Mouse (Mus musculus) C2C12 (cell line): ENCODE data around the gene Lax1. TPM values are rescaled to one million over a fixed set of nuclear protein-coding genes. Genes with fewer than 3 reads are reported as not detected.

ENCODE experiments used
- H3K27me3 ChIP-seq: one replicate; pipeline ENCODE4 v1.6.1; 2011; ENCODE audit not compliant: control insufficient read depth, insufficient read depth, insufficient read length
- H3K36me3 ChIP-seq: one replicate; pipeline ENCODE4 v1.6.1; 2011; ENCODE audit not compliant: control insufficient read depth, insufficient read depth
- H3K4me3 ChIP-seq: one replicate; pipeline ENCODE4 v1.5.1; 2011; ENCODE audit warnings: mild to moderate bottlenecking, control low read depth; ENCODE audit not compliant: poor library complexity, insufficient read depth, severe bottlenecking
- H3K79me2 ChIP-seq: one replicate; pipeline ENCODE4 v1.6.1; 2011; ENCODE audit not compliant: control insufficient read depth, insufficient read depth
- H3K79me3 ChIP-seq: one replicate; pipeline ENCODE4 v1.6.1; 2011; ENCODE audit warnings: low read depth, control low read depth
- H3ac ChIP-seq: one replicate; pipeline ENCODE3; 2011; ENCODE audit warnings: low read depth; ENCODE audit not compliant: control insufficient read depth, insufficient read length
- CEBPB ChIP-seq: IDR thresholded peaks from one replicate; pipeline ENCODE4 v1.6.1; 2011; ENCODE audit warnings: low read depth, mild to moderate bottlenecking, control low read depth, moderate library complexity
- CTCF ChIP-seq: IDR thresholded peaks from one replicate; pipeline ENCODE4 v1.5.1; 2011; ENCODE audit not compliant: control insufficient read depth, insufficient read depth, insufficient read length
- FOSL1 ChIP-seq: IDR thresholded peaks from one replicate; pipeline ENCODE4 v1.8.0; 2011; ENCODE audit warnings: mild to moderate bottlenecking, low read length; ENCODE audit not compliant: poor library complexity, insufficient read depth, severe bottlenecking
- MAX ChIP-seq: IDR thresholded peaks from one replicate; pipeline ENCODE4 v1.6.1; 2011; ENCODE audit warnings: mild to moderate bottlenecking, control low read depth
- MYOD1 ChIP-seq: IDR thresholded peaks from one replicate; pipeline ENCODE4 v1.6.1; 2011; ENCODE audit warnings: low read depth; ENCODE audit not compliant: control insufficient read depth, insufficient read length
- MYOG ChIP-seq: IDR thresholded peaks from one replicate; pipeline ENCODE4 v1.6.1; 2011; ENCODE audit not compliant: control insufficient read depth, insufficient read length; ENCODE audit errors: extremely low read depth
- USF1 ChIP-seq: IDR thresholded peaks from one replicate; pipeline ENCODE4 v1.6.1; 2011; ENCODE audit warnings: low read depth, mild to moderate bottlenecking, control low read depth, moderate library complexity
- polyA plus RNA-seq: library from polyadenylated mRNA; unstranded; fragments of >200 nt; fragmentation: generic; extraction: Trizol; gene quantifications from one replicate; pipeline ENCODE4 v1.2.1, GENCODE M21; 2012; ENCODE audit warnings: missing spikeins

The Lax1 gene
- polyA plus RNA-seq, 1 experiment: not detected

DNA sequence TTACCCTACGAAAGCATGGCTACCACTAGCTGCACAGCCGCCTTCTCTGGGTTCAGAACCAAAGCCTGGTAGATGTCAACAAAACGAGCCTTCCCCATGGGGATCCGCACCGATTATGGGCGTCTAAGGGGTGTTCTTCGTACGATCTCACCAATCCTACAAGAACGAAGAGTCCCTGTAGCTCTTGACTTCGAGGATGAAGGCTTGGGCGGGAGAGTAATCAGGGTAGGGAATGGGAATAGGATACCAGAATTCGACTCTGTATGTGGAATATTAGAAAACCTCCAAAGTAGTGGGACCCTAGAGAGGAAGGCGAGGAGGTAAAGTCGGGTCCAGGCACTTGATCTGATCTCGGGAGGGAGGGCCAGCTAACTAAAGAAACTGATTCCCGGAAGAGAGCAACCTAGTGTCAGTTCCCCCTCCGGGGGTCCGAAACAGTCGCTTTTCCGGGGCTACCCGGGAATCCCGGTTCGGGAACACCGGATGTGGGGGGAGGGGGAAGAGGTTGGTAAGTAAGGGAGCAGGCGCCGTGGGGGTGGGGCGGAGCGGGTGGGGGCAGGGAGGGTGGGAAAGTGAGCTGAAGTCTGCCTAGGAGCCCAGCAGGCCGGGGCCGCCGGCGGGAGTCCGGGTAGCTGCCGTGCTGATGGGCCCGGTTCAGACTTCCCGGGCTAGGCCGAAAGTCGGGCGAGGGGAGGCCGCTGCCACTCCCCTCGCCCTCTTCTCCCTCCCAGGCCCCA, 29.3 kb downstream of the Lax1 start, which contains the start of gene Zbed6:
Gene Zbed6, minus strand, starts transcription at position 420 of the 737 bp plus-strand sequence.
- Histone ChIP-seq H3ac (peak within 1 kb of the TSS; percentile 79), H3K36me3 (peaks cover 37% of the 10 kb centered on the region), H3K4me3 (peak within 1 kb of the TSS; percentile 62), H3K79me3 (peaks cover 51% of the 10 kb centered on the region), H3K27me3 (no peaks in the 10 kb centered on the region), H3K79me2 (peaks cover 55% of the 10 kb centered on the region)
- TF ChIP-seq FOSL1: no peak
- no peak for TF ChIP-seq USF1

GRCm38 (mm10) chr1:133658878-133659277, 31.0 kb downstream of the Lax1 start:
- Histone ChIP-seq H3K4me3 (no peak overlapping the region), H3K79me3 (peaks cover 67% of the 10 kb centered on the region), H3ac (no peak overlapping the region), H3K27me3 (no peaks in the 10 kb centered on the region), H3K79me2 (peaks cover 71% of the 10 kb centered on the region), H3K36me3 (peaks cover 51% of the 10 kb centered on the region)
- TF ChIP-seq USF1 (no peak), CTCF (no peak)

DNA sequence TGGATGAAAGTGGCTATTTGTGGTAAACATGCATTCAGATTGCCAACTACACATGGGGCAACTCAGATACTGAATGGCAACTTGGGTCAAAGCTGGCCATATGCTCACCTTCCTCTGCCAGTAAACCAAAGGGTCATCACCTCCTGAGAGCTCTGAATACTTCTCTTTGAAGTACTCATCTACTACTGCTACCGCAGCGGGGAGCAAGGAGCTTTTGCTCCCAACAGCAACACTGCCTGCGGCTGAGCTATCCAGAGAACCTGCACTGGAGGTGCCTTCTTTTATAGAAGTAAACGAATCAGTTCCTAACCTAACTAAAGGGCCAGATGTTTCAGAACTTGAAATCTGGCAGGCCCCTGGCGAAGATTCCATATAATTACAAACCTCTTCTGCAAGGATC, 33.1 kb downstream of the Lax1 start:
- Histone ChIP-seq H3ac (no peak overlapping the region), H3K4me3 (no peak overlapping the region), H3K36me3 (peaks cover 70% of the 10 kb centered on the region), H3K79me3 (peaks cover 85% of the 10 kb centered on the region), H3K79me2 (peaks cover 92% of the 10 kb centered on the region), H3K27me3 (no peaks in the 10 kb centered on the region)
- TF ChIP-seq MAX: no peak
- no peak for TF ChIP-seq MYOG

- Histone ChIP-seq H3K36me3 (peaks cover 83% of the 10 kb centered on the region), H3K79me2 (peaks cover 98% of the 10 kb centered on the region), H3K27me3 (no peaks in the 10 kb centered on the region), H3K4me3 (no peak overlapping the region), H3ac (no peak overlapping the region), H3K79me3 (peaks cover 93% of the 10 kb centered on the region)
- TF ChIP-seq USF1: no peak
- TF ChIP-seq CTCF: no peak
- TF ChIP-seq CEBPB: no peak
- no peak for TF ChIP-seq MAX
- no peak for TF ChIP-seq FOSL1
- TF ChIP-seq MYOD1: no peak
- no peak for TF ChIP-seq MYOG
These were observed 36.9 kb downstream of the Lax1 start for GRCm38 (mm10) chr1:133653033-133653432.

DNA sequence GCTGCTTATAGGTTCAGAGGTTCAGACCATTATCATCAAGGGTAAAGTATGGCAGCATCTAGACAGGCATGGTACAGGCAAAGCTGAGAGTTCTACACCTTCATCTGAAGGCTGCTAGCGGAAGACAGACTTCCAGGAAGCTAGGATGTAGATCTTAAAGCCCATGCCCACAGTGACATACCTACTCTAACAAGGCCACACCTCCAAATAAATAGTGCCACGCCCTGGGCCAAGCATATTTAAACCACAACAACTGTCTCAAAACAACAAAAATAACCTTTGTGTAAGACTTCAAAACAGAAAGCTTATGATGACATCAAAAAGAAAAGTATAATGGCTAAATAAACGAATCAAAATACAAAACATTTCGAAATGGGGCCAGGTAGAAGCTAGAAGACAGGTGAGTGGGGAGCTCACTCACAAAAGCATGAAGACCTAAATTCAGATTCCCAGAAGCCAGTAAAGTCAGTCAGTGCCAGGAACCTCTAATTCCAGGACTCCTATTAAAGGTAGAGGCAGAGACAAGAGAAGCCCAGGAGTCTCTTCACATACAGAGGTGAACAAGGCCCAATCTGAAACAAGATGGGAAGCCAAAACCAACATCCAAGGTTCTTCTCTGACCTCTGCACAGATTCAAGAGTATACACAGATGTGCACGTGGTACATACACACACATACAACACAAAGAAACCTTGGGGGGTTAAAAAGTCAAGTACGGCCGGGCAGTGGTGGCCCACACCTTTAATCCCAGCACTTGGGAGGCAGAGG, 39.4 kb downstream of the Lax1 start:
- no peak for TF ChIP-seq FOSL1
- no peak for TF ChIP-seq CEBPB
- no peak for TF ChIP-seq MAX
- TF ChIP-seq MYOG: no peak
- TF ChIP-seq USF1: no peak
- no peak for TF ChIP-seq CTCF
- Histone ChIP-seq H3K27me3 (no peaks in the 10 kb centered on the region), H3K4me3 (no peak overlapping the region), H3K79me2 (peaks cover 97% of the 10 kb centered on the region), H3K36me3 (peaks cover 85% of the 10 kb centered on the region), H3K79me3 (peaks cover 84% of the 10 kb centered on the region), H3ac (no peak overlapping the region)

DNA sequence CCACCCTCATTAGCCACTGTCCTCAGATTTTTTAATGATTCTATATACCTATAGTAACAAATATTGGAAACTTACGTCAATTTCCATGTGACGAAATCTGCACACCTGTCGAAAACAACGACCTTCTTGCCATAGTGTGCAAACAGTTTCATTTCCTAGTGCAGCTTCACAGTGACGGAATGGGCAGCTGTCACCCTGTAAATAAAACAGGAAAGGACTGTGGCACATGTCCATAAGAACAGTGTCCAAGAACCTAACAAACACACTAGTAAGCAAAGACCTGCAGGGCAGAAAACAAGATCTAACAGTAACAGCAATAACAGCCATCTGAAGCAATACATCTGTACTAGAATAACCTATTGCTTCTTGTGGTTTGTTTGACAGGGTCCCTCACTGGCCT, 44.3 kb downstream of the Lax1 start:
- Histone ChIP-seq H3K27me3 (no peaks in the 10 kb centered on the region), H3K79me2 (peaks cover 73% of the 10 kb centered on the region), H3K4me3 (no peak overlapping the region), H3ac (no peak overlapping the region), H3K79me3 (peaks cover 41% of the 10 kb centered on the region), H3K36me3 (peaks cover 93% of the 10 kb centered on the region)
- TF ChIP-seq MYOG (no peak), CTCF (no peak), FOSL1 (no peak), MAX (no peak), USF1 (no peak), CEBPB (no peak), MYOD1 (no peak)
